Mouse (Mus musculus): ENCODE data around the gene Hapln1.

Hapln1 gene

DNA sequence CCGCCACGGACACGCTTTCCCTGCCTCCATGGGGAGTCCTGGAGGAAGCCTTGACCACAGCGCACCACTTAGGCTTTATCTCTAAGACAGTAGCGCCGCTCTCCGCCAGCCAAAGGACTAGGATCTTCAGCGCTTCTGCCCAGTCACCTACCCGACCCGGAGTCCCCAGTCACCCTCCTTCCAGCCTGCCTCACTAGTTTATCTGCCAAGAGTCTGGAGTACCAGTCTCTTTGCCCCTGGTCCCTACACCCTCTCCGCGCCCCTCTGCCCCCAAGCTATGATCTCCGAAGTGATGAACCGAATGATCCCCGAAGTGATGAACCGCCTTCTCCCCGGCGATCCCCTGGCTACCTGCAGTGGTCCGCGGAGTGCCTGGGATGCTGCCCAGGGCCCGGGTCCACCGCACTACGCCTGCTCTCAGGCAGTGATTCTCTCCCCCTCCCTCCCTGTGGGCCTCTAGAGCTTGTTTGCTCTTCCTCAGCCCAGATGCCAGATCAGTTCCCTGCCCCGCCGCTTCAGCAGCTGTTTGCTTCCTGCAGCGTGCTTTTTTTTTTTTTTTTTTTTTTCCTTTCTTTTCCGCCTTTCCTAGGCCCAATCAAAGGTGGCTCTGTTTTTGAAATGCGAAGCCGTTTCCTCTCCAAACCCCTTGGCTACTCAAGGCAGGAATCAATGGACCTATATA, at the start of gene Hapln1:
Gene Hapln1, plus strand, starts transcription at position 592 of the 682 bp plus-strand sequence.
- DNase-seq (ENCODE audit: low read depth, low spot score), result peak; percentile 80

GRCm38 (mm10) chr13:89493169-89493568, 46.4 kb upstream of the Hapln1 start:
- no peak for DNase-seq (ENCODE audit: low read depth, low spot score)

DNA sequence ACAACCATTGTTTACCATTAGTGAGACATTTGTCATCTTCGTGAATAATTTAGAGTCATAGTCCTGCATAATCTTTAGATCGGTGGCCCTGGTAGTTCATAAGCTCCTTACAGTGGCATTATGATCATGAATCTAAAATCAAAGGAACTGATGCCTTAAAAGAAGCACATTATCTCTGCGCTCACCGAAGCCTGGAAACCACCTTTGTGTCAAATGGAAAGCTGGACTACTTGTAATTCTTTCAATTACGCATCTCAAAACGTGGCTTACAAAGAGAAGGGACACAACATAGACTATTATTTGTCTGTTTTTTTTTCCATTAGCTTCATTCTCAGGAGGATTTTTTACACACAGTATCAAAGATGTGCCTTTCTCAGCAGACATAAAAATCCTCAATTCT, 45.9 kb upstream of the Hapln1 start:
- DNase-seq (ENCODE audit: low read depth, low spot score), result no peak

DNA sequence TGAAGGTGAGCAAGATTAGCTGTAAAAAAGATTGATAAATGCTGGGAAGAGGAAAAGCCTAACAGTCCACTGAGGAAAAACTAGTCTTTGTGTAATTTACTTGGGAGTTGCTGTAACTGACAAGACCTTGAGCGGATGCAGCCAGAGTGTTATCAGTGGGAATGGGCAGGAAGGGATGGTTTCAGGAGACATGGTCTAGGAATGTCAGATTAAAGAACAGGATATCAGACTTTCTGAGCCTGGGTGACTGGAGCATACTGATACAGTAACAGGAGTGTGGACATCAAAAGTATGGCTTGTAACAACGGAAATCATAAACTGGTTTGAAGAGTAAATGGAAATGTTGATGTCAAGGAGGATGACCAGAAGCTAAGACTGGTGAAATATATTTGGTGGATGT, 43.0 kb upstream of the Hapln1 start:
- DNase-seq (ENCODE audit: low read depth, low spot score), result no peak

GRCm38 (mm10) chr13:89499419-89499818, 40.2 kb upstream of the Hapln1 start:
- DNase-seq (ENCODE audit: low read depth, low spot score), result peak; percentile 19

DNA sequence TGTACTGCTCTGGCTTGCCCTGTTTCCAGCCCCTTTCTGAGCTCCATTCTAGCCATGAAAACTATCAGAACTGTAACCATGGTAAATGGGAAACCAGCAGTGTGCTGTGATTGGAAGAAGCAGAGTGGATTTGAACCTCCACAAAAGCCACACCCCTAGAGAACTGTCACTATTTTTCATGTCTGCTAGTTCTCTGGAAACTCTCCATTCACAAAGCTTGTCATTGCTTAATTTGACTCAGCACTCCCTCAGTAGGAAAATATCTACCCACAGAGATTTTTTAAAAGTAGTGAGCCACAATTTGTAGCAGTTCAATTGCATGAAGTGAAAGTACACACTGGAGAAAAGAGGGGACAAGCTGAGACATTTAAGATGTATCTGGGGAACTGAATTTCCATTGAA, 18.1 kb upstream of the Hapln1 start:
- DNase-seq (ENCODE audit: low read depth, low spot score), result no peak

GRCm38 (mm10) chr13:89528716-89529115, 10.9 kb upstream of the Hapln1 start:
- no peak for DNase-seq (ENCODE audit: low read depth, low spot score)

GRCm38 (mm10) chr13:89530386-89530785, 9.2 kb upstream of the Hapln1 start:
- DNase-seq (ENCODE audit: low read depth, low spot score), result no peak

GRCm38 (mm10) chr13:89539887-89540264, 280 bp downstream of the Hapln1 start:
- DNase-seq (ENCODE audit: low read depth, low spot score), result no peak

DNA sequence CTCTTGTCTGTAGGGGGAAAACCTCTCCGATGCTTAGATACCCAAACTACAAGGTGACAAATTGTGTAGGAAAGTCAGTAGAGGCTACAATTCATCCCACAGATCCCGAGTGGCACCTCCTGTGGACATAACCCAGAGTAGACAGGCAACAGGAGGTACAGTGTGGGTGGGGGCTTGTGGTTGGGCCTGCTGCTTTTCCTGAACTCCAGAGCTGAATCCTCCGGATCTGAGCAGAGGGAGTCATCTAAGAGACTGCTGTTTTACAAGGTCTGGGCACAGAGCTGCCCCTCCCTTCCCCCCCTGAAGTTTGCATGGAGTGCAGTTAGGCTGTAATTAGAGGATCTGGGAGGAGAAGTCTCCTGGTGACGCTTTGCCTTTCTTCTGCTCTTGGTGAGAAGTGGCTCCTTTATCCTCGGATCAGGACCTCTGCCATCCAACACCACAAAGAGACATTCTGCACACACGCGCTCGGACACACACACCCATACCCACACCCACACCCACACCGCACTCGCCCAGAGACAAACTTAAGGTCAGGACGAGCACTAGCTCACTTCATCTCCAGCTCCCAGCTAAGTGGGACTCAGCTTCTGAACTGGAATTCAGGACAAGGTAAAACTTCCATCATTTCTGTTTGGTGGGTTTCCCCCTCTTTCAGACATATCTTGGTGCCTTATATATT, 846 bp downstream of the Hapln1 start:
- DNase-seq (ENCODE audit: low read depth, low spot score), result peak; percentile 26

GRCm38 (mm10) chr13:89543003-89543402, 3.4 kb downstream of the Hapln1 start:
- peak; percentile 82 for DNase-seq (ENCODE audit: low read depth, low spot score)

DNA sequence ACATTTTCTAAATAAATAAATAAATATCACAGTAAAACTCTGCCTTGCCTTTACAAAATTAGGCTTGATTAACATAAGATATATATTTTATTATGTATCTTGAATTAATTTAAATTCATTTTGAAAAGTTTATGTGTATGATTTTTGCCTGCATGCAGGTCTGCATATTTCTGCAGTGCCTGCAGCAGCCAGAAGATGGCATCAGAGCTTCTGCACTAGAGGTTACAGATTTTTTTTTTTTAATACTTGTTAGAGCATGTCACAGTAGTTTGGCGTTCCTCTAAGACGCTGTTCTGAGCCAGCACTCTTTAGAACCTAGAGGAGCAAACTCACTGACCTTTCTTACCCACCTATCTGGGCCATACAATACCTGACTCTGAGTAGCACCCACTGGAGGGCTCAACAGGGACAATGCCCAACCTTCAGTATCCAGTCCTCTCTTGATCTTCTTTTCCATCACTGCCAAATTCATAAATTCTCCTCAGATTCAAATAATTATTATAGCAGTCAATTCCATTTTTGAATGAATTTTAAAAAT, 8.7 kb downstream of the Hapln1 start:
- peak; percentile 59 for DNase-seq (ENCODE audit: low read depth, low spot score)

GRCm38 (mm10) chr13:89549507-89549906, 9.9 kb downstream of the Hapln1 start:
- no peak for DNase-seq (ENCODE audit: low read depth, low spot score)

DNA sequence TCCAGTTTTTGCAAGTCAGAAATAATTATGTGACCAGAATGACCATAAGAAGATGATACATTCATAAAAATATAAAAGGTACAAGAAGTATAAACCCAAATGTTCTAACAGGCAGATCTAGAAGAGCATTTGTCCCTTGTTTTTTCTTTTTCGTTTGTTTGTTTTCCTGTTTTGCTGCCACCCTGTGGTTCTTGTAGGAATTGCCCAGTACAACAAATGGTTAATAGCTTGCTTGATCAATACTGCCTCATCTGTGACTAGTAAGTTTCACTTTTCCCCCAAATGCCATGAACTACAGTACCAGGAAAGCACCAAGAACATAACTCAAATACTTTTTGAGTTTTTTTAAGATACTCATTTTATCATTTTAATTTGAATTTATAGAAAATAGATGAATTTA, 11.9 kb downstream of the Hapln1 start:
- peak; percentile 18 for DNase-seq (ENCODE audit: low read depth, low spot score)

DNA sequence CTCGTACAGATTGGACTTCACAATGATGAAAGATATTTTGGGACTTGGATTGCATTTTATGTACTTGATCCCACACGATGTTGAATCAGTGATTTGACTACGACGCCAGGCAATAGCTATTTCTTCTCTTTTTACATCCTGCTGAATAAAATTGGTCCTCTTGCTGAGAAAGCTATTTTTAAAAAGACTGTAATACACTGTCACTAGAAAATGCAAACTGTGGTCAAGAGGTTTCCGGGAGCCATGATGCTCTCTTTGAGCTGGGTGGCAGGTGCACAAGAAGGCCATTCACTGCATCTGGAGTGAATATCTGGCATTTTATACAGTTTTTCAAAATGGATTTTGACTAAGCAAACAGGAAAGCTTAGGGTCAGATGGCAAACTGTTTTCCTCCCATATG, 24.9 kb downstream of the Hapln1 start:
- peak; percentile 6 for DNase-seq (ENCODE audit: low read depth, low spot score)

DNA sequence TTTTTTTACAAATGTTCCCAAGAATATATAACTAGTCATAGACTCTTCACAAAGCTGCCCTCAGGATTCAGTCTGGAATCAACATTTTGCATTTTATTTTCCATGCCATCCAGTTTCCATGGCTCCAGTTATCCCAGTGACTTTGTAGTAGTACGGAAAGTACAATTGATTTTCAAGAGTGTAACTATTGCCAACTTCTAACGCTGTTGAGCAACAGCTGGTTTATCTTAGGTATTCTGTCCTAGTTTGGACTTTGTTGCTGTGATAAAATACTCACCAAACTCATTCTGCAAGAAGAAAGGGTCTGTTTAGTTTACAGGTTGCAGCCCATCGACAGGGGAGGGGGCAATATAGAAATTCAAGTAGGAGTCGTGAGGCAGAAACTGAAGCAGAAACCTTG, 26.7 kb downstream of the Hapln1 start:
- no peak for DNase-seq (ENCODE audit: low read depth, low spot score)

- no peak for DNase-seq (ENCODE audit: low read depth, low spot score)
Observed at GRCm38 (mm10) chr13:89579115-89579514, 39.5 kb downstream of the Hapln1 start.

- DNase-seq (ENCODE audit: low read depth, low spot score), result no peak
Observed at GRCm38 (mm10) chr13:89583138-89583746, 43.6 kb downstream of the Hapln1 start.

GRCm38 (mm10) chr13:89583747-89584738, 44.4 kb downstream of the Hapln1 start:
- no peak for DNase-seq (ENCODE audit: low read depth, low spot score)

DNA sequence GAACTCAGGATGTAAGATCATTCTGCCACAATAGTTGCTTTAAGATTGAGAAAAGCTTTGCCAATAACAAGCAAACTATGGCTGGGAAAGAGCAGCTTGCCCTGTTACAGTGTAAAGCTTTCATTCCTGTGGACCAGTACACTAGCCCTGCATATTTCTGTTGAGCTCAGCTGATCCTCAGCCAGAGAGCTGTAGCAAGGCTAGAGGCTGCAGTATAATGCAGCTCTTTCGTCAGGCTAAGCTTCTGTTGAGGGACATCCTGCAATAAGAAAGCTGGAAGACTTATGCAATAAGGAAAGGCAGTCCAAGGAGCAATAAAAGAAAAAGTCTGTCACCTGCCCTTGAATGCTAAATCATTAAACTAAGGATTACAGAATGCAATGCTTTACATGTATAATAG, 45.5 kb downstream of the Hapln1 start:
- DNase-seq (ENCODE audit: low read depth, low spot score), result peak; percentile 50

GRCm38 (mm10) chr13:89595105-89595504, 55.5 kb downstream of the Hapln1 start:
- peak; percentile 16 for DNase-seq (ENCODE audit: low read depth, low spot score)
